Mouse (Mus musculus) left cerebral cortex, adult 9 months (tissue): Measurements from ENCODE around the gene Stfa2l1.
"Not testable (repeated sequence)": the region's sequence is repeated elsewhere in the genome, so short reads cannot be mapped to it uniquely, and the experiment has no call there.

ENCODE experiments used
- DNase-seq, 2 experiments: peaks; one replicate each; pipeline ENCODE4 v3.0.0; 2022; ENCODE audit warnings: low spot score in 2 of 2

The Stfa2l1 gene

GRCm38 (mm10) chr16:36156402-36156975 is at the start of gene Stfa2l1:
Stfa2l1 (plus strand) TSS chr16:36156811.
- DNase-seq = no peak

- not testable (repeated sequence) for DNase-seq
Observed at GRCm38 (mm10) chr16:36111486-36111885, 45.1 kb upstream of the Stfa2l1 start.

- DNase-seq = not testable (repeated sequence)
Observed at GRCm38 (mm10) chr16:36115751-36116150, 40.9 kb upstream of the Stfa2l1 start.

- no peak for DNase-seq
Observed at GRCm38 (mm10) chr16:36128092-36128491, 28.5 kb upstream of the Stfa2l1 start.

- DNase-seq = no peak
Observed at GRCm38 (mm10) chr16:36131141-36131540, 25.5 kb upstream of the Stfa2l1 start, which contains the start of gene Csta1. Csta1 (minus strand) TSS chr16:36131241.

- no peak for DNase-seq
Observed at GRCm38 (mm10) chr16:36138201-36138600, 18.4 kb upstream of the Stfa2l1 start.

GRCm38 (mm10) chr16:36167841-36168240 is 11.2 kb downstream of the Stfa2l1 start:
- not testable (repeated sequence) for DNase-seq

GRCm38 (mm10) chr16:36176108-36176507 is 19.5 kb downstream of the Stfa2l1 start:
- no peak for DNase-seq

GRCm38 (mm10) chr16:36179910-36180309 is 23.3 kb downstream of the Stfa2l1 start:
- no peak for DNase-seq

GRCm38 (mm10) chr16:36183912-36184311 is 27.3 kb downstream of the Stfa2l1 start, which contains the start of gene Gm5483:
Gm5483 (plus strand) TSS chr16:36184212.
- not testable (repeated sequence) for DNase-seq

GRCm38 (mm10) chr16:36199226-36199625 is 42.6 kb downstream of the Stfa2l1 start:
- DNase-seq = no peak

- no peak for DNase-seq
Observed at GRCm38 (mm10) chr16:36203846-36204245, 47.2 kb downstream of the Stfa2l1 start.

- DNase-seq = not testable (repeated sequence)
Observed at GRCm38 (mm10) chr16:36205684-36206083, 49.1 kb downstream of the Stfa2l1 start.

- no peak for DNase-seq
Observed at GRCm38 (mm10) chr16:36209967-36210453, 53.4 kb downstream of the Stfa2l1 start, which contains the start of gene Gm5416. Gm5416 (plus strand) TSS chr16:36210403.
